Mouse (Mus musculus) megakaryocyte-erythroid progenitor cell, adult 5-6 weeks (primary cell): ENCODE measurements around the gene Ccdc65. TPM values are rescaled to one million over a fixed set of nuclear protein-coding genes. Genes with fewer than 3 reads are reported as not detected.
A peak's percentile ranks its signal among the peaks of the same experiment; 100 is the strongest.

Source experiments
- ATAC-seq: replicated peaks from 2 replicates; pipeline ENCODE4 v1.8.0; 2016; ENCODE audit warnings: mild to moderate bottlenecking, inconsistent platforms; ENCODE audit not compliant: severe bottlenecking, poor library complexity, low FRiP score, low TSS enrichment
- total RNA-seq, 2 experiments: library from RNA; stranded (forward) in 1 of 2; stranded (reverse) in 1 of 2; fragments of 200-1000, 215-1000 nt in 1 of 2; fragments of >200 nt in 1 of 2; fragmentation: Nextera tagmentation in 1 of 2; gene quantifications; 2 replicates each; pipeline ENCODE4 v1.2.3; 2014 to 2017

Ccdc65 gene
- total RNA-seq, 2 experiments from 2014 or later = not detected

GRCm38 (mm10) chr15:98689682-98690081 lies 18.3 kb upstream of the Ccdc65 start:
- ATAC-seq = no peak

GRCm38 (mm10) chr15:98691486-98692147 lies 16.4 kb upstream of the Ccdc65 start:
- no peak for ATAC-seq

- no peak for ATAC-seq
These were observed 15.8 kb upstream of the Ccdc65 start for GRCm38 (mm10) chr15:98692171-98692715.

- no peak for ATAC-seq
These were observed 12.3 kb upstream of the Ccdc65 start for GRCm38 (mm10) chr15:98695726-98696125.

GRCm38 (mm10) chr15:98696216-98696615 lies 11.8 kb upstream of the Ccdc65 start:
- ATAC-seq = peak; percentile 11; the same call in 1 of the 2 replicates

GRCm38 (mm10) chr15:98699190-98700105 lies 8.6 kb upstream of the Ccdc65 start:
- ATAC-seq = peak; percentile 94

- ATAC-seq = no peak
These were observed 3.7 kb upstream of the Ccdc65 start for GRCm38 (mm10) chr15:98704312-98704711.

GRCm38 (mm10) chr15:98710442-98710841 lies 2.4 kb downstream of the Ccdc65 start:
- peak; percentile 79 for ATAC-seq

- no peak for ATAC-seq
These were observed 6.2 kb downstream of the Ccdc65 start for GRCm38 (mm10) chr15:98714230-98714652.

- ATAC-seq = no peak
These were observed 9.3 kb downstream of the Ccdc65 start for GRCm38 (mm10) chr15:98717301-98717700.

GRCm38 (mm10) chr15:98722191-98722590 lies 14.2 kb downstream of the Ccdc65 start:
- ATAC-seq = no peak

GRCm38 (mm10) chr15:98722854-98723253 lies 14.8 kb downstream of the Ccdc65 start:
- ATAC-seq = peak; percentile 38; the same call in 1 of the 2 replicates

GRCm38 (mm10) chr15:98724441-98724840 lies 16.4 kb downstream of the Ccdc65 start:
- ATAC-seq = no peak

GRCm38 (mm10) chr15:98726079-98726478 lies 18.1 kb downstream of the Ccdc65 start:
- no peak for ATAC-seq

GRCm38 (mm10) chr15:98726746-98727145 lies 18.7 kb downstream of the Ccdc65 start:
- no peak for ATAC-seq

GRCm38 (mm10) chr15:98727443-98728321 lies 19.7 kb downstream of the Ccdc65 start, which contains the start of gene Fkbp11:
Fkbp11 (minus strand) TSS chr15:98728198.
- ATAC-seq = peak; percentile 83

GRCm38 (mm10) chr15:98728366-98728765 lies 20.4 kb downstream of the Ccdc65 start:
- ATAC-seq = 0 out of 2 replicates have a peak, but pooled peaks have one; percentile 22

GRCm38 (mm10) chr15:98729791-98730545 lies 22.0 kb downstream of the Ccdc65 start:
- no peak for ATAC-seq
